Mouse (Mus musculus) adrenal gland, adult 8-10 months (tissue): ENCODE measurements around the gene Cpsf4. TPM values are rescaled to one million over a fixed set of nuclear protein-coding genes. Genes with fewer than 3 reads are reported as not detected.
"Not testable (repeated sequence)": the region's sequence is repeated elsewhere in the genome, so short reads cannot be mapped to it uniquely, and the experiment has no call there.

Experiments
- DNase-seq: peaks from one replicate; pipeline ENCODE4 v3.0.0; 2022
- total RNA-seq, 4 experiments: library from RNA; stranded (reverse); gene quantifications; 2 replicates each; pipeline ENCODE4 v1.2.4; 2022

Gene Cpsf4
- total RNA-seq, result 10 to 100 TPM; 18.7 to 22.3 (median 20.5) TPM

GRCm38 (mm10) chr5:145166536-145167305 is at the start of gene Cpsf4, which contains the start of gene Ptcd1:
Gene Cpsf4 (plus strand): TSS chr5:145167213.
Gene Ptcd1 (minus strand): TSS chr5:145167108.
- DNase-seq, result peak; percentile 98

- DNase-seq, result no peak
Measured at GRCm38 (mm10) chr5:145118005-145118404, 49.0 kb upstream of the Cpsf4 start.

GRCm38 (mm10) chr5:145118461-145118860 is 48.6 kb upstream of the Cpsf4 start:
- DNase-seq, result no peak

- no peak for DNase-seq
Measured at GRCm38 (mm10) chr5:145119385-145119784, 47.6 kb upstream of the Cpsf4 start.

- no peak for DNase-seq
Measured at GRCm38 (mm10) chr5:145120921-145121320, 46.1 kb upstream of the Cpsf4 start.

- DNase-seq, result no peak
Measured at GRCm38 (mm10) chr5:145123396-145123795, 43.6 kb upstream of the Cpsf4 start.

- no peak for DNase-seq
Measured at GRCm38 (mm10) chr5:145126580-145126979, 40.4 kb upstream of the Cpsf4 start.

GRCm38 (mm10) chr5:145129124-145129523 is 37.9 kb upstream of the Cpsf4 start:
- no peak for DNase-seq

- DNase-seq, result not testable (repeated sequence)
Measured at GRCm38 (mm10) chr5:145129773-145130172, 37.2 kb upstream of the Cpsf4 start.

- DNase-seq, result no peak
Measured at GRCm38 (mm10) chr5:145130191-145130590, 36.8 kb upstream of the Cpsf4 start.

GRCm38 (mm10) chr5:145130995-145131394 is 36.0 kb upstream of the Cpsf4 start:
- DNase-seq, result no peak

GRCm38 (mm10) chr5:145133275-145133674 is 33.7 kb upstream of the Cpsf4 start:
- DNase-seq, result not testable (repeated sequence)

- no peak for DNase-seq
Measured at GRCm38 (mm10) chr5:145138836-145139235, 28.2 kb upstream of the Cpsf4 start.

GRCm38 (mm10) chr5:145139571-145140519 is 27.2 kb upstream of the Cpsf4 start, which contains the start of the genes Pdap1 and Bud31:
Gene Pdap1 (minus strand): TSS chr5:145140238.
Gene Bud31 (plus strand): TSS chr5:145140362.
- DNase-seq, result peak; percentile 92

GRCm38 (mm10) chr5:145140611-145141010 is 26.4 kb upstream of the Cpsf4 start:
- DNase-seq, result no peak

GRCm38 (mm10) chr5:145147748-145148147 is 19.3 kb upstream of the Cpsf4 start:
- no peak for DNase-seq

GRCm38 (mm10) chr5:145149294-145149693 is 17.7 kb upstream of the Cpsf4 start:
- no peak for DNase-seq

- no peak for DNase-seq
Measured at GRCm38 (mm10) chr5:145152690-145153089, 14.3 kb upstream of the Cpsf4 start.

GRCm38 (mm10) chr5:145161361-145161760 is 5.7 kb upstream of the Cpsf4 start:
- no peak for DNase-seq

- DNase-seq, result no peak
Measured at GRCm38 (mm10) chr5:145164710-145165109, 2.3 kb upstream of the Cpsf4 start.

- no peak for DNase-seq
Measured at GRCm38 (mm10) chr5:145165184-145165583, 1.8 kb upstream of the Cpsf4 start.

GRCm38 (mm10) chr5:145167306-145167661 is 271 bp downstream of the Cpsf4 start:
- peak; percentile 32 for DNase-seq

GRCm38 (mm10) chr5:145178461-145178980 is 11.5 kb downstream of the Cpsf4 start:
- DNase-seq, result no peak
